Mouse (Mus musculus) forebrain, embryonic 16.5 days (tissue): Measurements from ENCODE around the gene Catsperd. TPM values are rescaled to one million over a fixed set of nuclear protein-coding genes. Genes with fewer than 3 reads are reported as not detected.

ENCODE experiments used
- ATAC-seq: fragments of 200-750 bp; cut with Nextera tagmentation; 2 replicates; pipeline ENCODE4 v1.8.0; 2017; ENCODE audit warnings: mild to moderate bottlenecking, moderate library complexity
- H3K27ac ChIP-seq: fragments of 300-500 bp; sonication (generic); 2 replicates; pipeline ENCODE4 v1.5.1; 2014; ENCODE audit warnings: low read length, control low read depth
- H3K27me3 ChIP-seq: fragments of 300-500 bp; sonication (generic); replicated peaks from 2 replicates; pipeline ENCODE4 v1.6.1; 2014; ENCODE audit warnings: low read length; ENCODE audit not compliant: control insufficient read depth, insufficient read depth
- H3K36me3 ChIP-seq: fragments of 300-500 bp; sonication (generic); 2 replicates; pipeline ENCODE4 v1.6.1; 2014; ENCODE audit not compliant: control insufficient read depth, insufficient read depth
- H3K4me1 ChIP-seq: fragments of 300-500 bp; sonication (generic); replicated peaks from 2 replicates; pipeline ENCODE4 v1.6.1; 2014; ENCODE audit warnings: low read length; ENCODE audit not compliant: control insufficient read depth, insufficient read depth
- H3K4me2 ChIP-seq: fragments of 300-500 bp; sonication (generic); 2 replicates; pipeline ENCODE4 v1.6.1; 2014; ENCODE audit warnings: mild to moderate bottlenecking, low read length, control low read depth
- H3K4me3 ChIP-seq: fragments of 300-500 bp; sonication (generic); replicated peaks from 2 replicates; pipeline ENCODE4 v1.5.1; 2014; ENCODE audit warnings: mild to moderate bottlenecking, low read length, control low read depth
- H3K9ac ChIP-seq: fragments of 300-500 bp; sonication (generic); replicated peaks from 2 replicates; pipeline ENCODE4 v1.6.1; 2014; ENCODE audit warnings: low read depth, low read length, control low read depth
- H3K9me3 ChIP-seq: fragments of 300-500 bp; sonication (generic); 2 replicates; pipeline ENCODE4 v1.6.1; 2016; ENCODE audit warnings: low read length; ENCODE audit not compliant: control insufficient read depth
- WGBS: fragments of 180-500 bp; shearing (Covaris S2); extraction: QIAGEN DNeasy Blood & Tissue Kit; methylation state at CpG from one replicate; pipeline ENCODE4 v1.1.7; 2014; 5-methylcytosine and 5-hydroxymethylcytosine counted together
- polyA plus RNA-seq: library from polyadenylated mRNA; unstranded; fragments of >200 nt; fragmentation: Nextera tagmentation; extraction: Ambion mirVana; gene quantifications from 2 replicates; pipeline ENCODE4 v1.2.1, GENCODE M21; 2015

Gene Catsperd
- polyA plus RNA-seq, result 1.0 and 1.5 TPM in 2 replicates

GRCm38 (mm10) chr17:56627530-56628277 lies at the start of gene Catsperd:
Gene Catsperd, plus strand, starts transcription at chr17:56628143.
- H3K36me3 ChIP-seq, result 0 out of 2 replicates have a peak, but pooled peaks cover 2% of the 10 kb centered on the region
- no peaks in the 10 kb centered on the region for H3K9me3 ChIP-seq
- peak within 1 kb of the TSS; percentile 85 for H3K9ac ChIP-seq
- no peaks in the 10 kb centered on the region for H3K27me3 ChIP-seq
- peak within 1 kb of the TSS; percentile 97 for H3K4me2 ChIP-seq
- H3K27ac ChIP-seq, result peak within 1 kb of the TSS; percentile 20; the same call in 1 of the 2 replicates
- H3K4me1 ChIP-seq, result peaks cover 24% of the 10 kb centered on the region
- peak within 1 kb of the TSS; percentile 91 for H3K4me3 ChIP-seq
- ATAC-seq, result peak; percentile 27
- 8% methylated on average over 26 of the region's 26 CpGs for WGBS

- H3K27me3 ChIP-seq, result no peaks in the 10 kb centered on the region
- H3K9ac ChIP-seq, result peak overlapping the region; percentile 86
- H3K4me3 ChIP-seq, result peak overlapping the region; percentile 87
- ATAC-seq, result no peak
- peak overlapping the region; percentile 96 for H3K4me2 ChIP-seq
- H3K36me3 ChIP-seq, result peaks cover 12% of the 10 kb centered on the region
- peaks cover 48% of the 10 kb centered on the region for H3K4me1 ChIP-seq
- WGBS, result 60% methylated on average over 1 of the region's 1 CpGs
- no peak overlapping the region for H3K27ac ChIP-seq
- H3K9me3 ChIP-seq, result no peaks in the 10 kb centered on the region
Observed at GRCm38 (mm10) chr17:56583071-56583470, 44.9 kb upstream of the Catsperd start.

- no peaks in the 10 kb centered on the region for H3K9me3 ChIP-seq
- peaks cover 9% of the 10 kb centered on the region for H3K36me3 ChIP-seq
- H3K9ac ChIP-seq, result peak overlapping the region; percentile 86
- H3K4me2 ChIP-seq, result peak overlapping the region; percentile 96
- whole genome bisulfite sequencing, result 4% methylated on average over 31 of the region's 33 CpGs
- H3K27me3 ChIP-seq, result no peaks in the 10 kb centered on the region
- H3K27ac ChIP-seq, result peak overlapping the region; percentile 95
- peaks cover 50% of the 10 kb centered on the region for H3K4me1 ChIP-seq
- no peak for ATAC-seq
- peak overlapping the region; percentile 87 for H3K4me3 ChIP-seq
Observed at GRCm38 (mm10) chr17:56583611-56584256, 44.2 kb upstream of the Catsperd start.

GRCm38 (mm10) chr17:56584257-56585130 lies 43.4 kb upstream of the Catsperd start, which contains the start of the genes Safb2 and Safb:
Gene Safb2, minus strand, starts transcription at chr17:56584585.
Gene Safb, plus strand, starts transcription at chr17:56584825.
- Histone ChIP-seq H3K36me3 (peaks cover 15% of the 10 kb centered on the region), H3K4me2 (peak within 1 kb of the TSS; percentile 98), H3K27ac (peak within 1 kb of the TSS; percentile 95), H3K27me3 (no peaks in the 10 kb centered on the region), H3K9me3 (no peaks in the 10 kb centered on the region), H3K4me1 (peaks cover 53% of the 10 kb centered on the region), H3K4me3 (peak within 1 kb of the TSS; percentile 87), H3K9ac (peak within 1 kb of the TSS; percentile 86)
- under 1% methylated on average over 90 of the region's 101 CpGs for WGBS
- peak; percentile 96 for ATAC-seq

- peaks cover 18% of the 10 kb centered on the region for H3K36me3 ChIP-seq
- peak overlapping the region; percentile 98 for H3K4me2 ChIP-seq
- H3K9ac ChIP-seq, result peak overlapping the region; percentile 85
- WGBS, result under 1% methylated on average over 61 of the region's 61 CpGs
- H3K9me3 ChIP-seq, result no peaks in the 10 kb centered on the region
- peak overlapping the region; percentile 95 for H3K27ac ChIP-seq
- ATAC-seq, result peak; percentile 9
- H3K27me3 ChIP-seq, result no peaks in the 10 kb centered on the region
- peak overlapping the region; percentile 87 for H3K4me3 ChIP-seq
- H3K4me1 ChIP-seq, result peaks cover 53% of the 10 kb centered on the region
Observed at GRCm38 (mm10) chr17:56585171-56585821, 42.6 kb upstream of the Catsperd start.

GRCm38 (mm10) chr17:56587773-56588172 lies 40.2 kb upstream of the Catsperd start:
- H3K9me3 ChIP-seq, result no peaks in the 10 kb centered on the region
- H3K27ac ChIP-seq, result no peak overlapping the region
- no peak for ATAC-seq
- H3K4me3 ChIP-seq, result no peak overlapping the region
- 85% methylated on average over 1 of the region's 1 CpGs for WGBS
- H3K36me3 ChIP-seq, result peaks cover 15% of the 10 kb centered on the region
- H3K9ac ChIP-seq, result no peak overlapping the region
- H3K27me3 ChIP-seq, result no peaks in the 10 kb centered on the region
- H3K4me2 ChIP-seq, result no peak overlapping the region
- H3K4me1 ChIP-seq, result peaks cover 37% of the 10 kb centered on the region

- no peaks in the 10 kb centered on the region for H3K9me3 ChIP-seq
- H3K9ac ChIP-seq, result no peak overlapping the region
- H3K27ac ChIP-seq, result no peak overlapping the region
- H3K4me2 ChIP-seq, result no peak overlapping the region
- no peak for ATAC-seq
- 95% methylated on average over 4 of the region's 4 CpGs for WGBS
- H3K36me3 ChIP-seq, result peaks cover 19% of the 10 kb centered on the region
- H3K4me3 ChIP-seq, result no peak overlapping the region
- no peaks in the 10 kb centered on the region for H3K27me3 ChIP-seq
- peaks cover 28% of the 10 kb centered on the region for H3K4me1 ChIP-seq
Observed at GRCm38 (mm10) chr17:56588921-56589320, 39.0 kb upstream of the Catsperd start.

- H3K36me3 ChIP-seq, result peaks cover 52% of the 10 kb centered on the region
- H3K9me3 ChIP-seq, result no peaks in the 10 kb centered on the region
- peaks cover 9% of the 10 kb centered on the region for H3K4me1 ChIP-seq
- no peak overlapping the region for H3K4me2 ChIP-seq
- no peak for ATAC-seq
- H3K9ac ChIP-seq, result no peak overlapping the region
- no peaks in the 10 kb centered on the region for H3K27me3 ChIP-seq
- no peak overlapping the region for H3K4me3 ChIP-seq
- H3K27ac ChIP-seq, result no peak overlapping the region
Observed at GRCm38 (mm10) chr17:56592553-56592952, 35.4 kb upstream of the Catsperd start.
